Mouse (Mus musculus) stomach, postnatal 0 days (tissue): Measurements from ENCODE around the gene Fap. TPM values are rescaled to one million over a fixed set of nuclear protein-coding genes. Genes with fewer than 3 reads are reported as not detected.

Experiments
- ATAC-seq: fragments of 200-750 bp; cut with Nextera tagmentation; 2 replicates; pipeline ENCODE4 v1.8.0; 2017; ENCODE audit not compliant: low FRiP score, low TSS enrichment
- DNase-seq: peaks from one replicate; pipeline ENCODE4 v3.0.0-alpha.2; 2016; ENCODE audit warnings: low spot score
- H3K27ac ChIP-seq: fragments of 300-500 bp; sonication (generic); replicated peaks from 2 replicates; pipeline ENCODE4 v1.5.1; 2014; ENCODE audit warnings: mild to moderate bottlenecking, control low read depth
- H3K27me3 ChIP-seq: fragments of 300-500 bp; sonication (generic); 2 replicates; pipeline ENCODE4 v1.6.1; 2014; ENCODE audit warnings: low read length; ENCODE audit not compliant: control insufficient read depth, insufficient read depth
- H3K36me3 ChIP-seq: fragments of 300-500 bp; sonication (generic); 2 replicates; pipeline ENCODE4 v1.6.1; 2014; ENCODE audit warnings: low read length, mixed read lengths; ENCODE audit not compliant: control insufficient read depth, insufficient read depth
- H3K4me1 ChIP-seq: fragments of 300-500 bp; sonication (generic); replicated peaks from 2 replicates; pipeline ENCODE4 v1.6.1; 2014; ENCODE audit warnings: antibody characterized with exemption; ENCODE audit not compliant: control insufficient read depth, insufficient read depth
- H3K4me2 ChIP-seq: fragments of 300-500 bp; sonication (generic); replicated peaks from 2 replicates; pipeline ENCODE4 v1.6.1; 2014; ENCODE audit warnings: low read depth, mild to moderate bottlenecking, control low read depth, moderate library complexity
- H3K4me3 ChIP-seq: fragments of 300-500 bp; sonication (generic); 2 replicates; pipeline ENCODE4 v1.5.1; 2014; ENCODE audit warnings: low read depth, low read length, control low read depth
- H3K9ac ChIP-seq: fragments of 300-500 bp; sonication (generic); 2 replicates; pipeline ENCODE4 v1.6.1; 2014; ENCODE audit warnings: mild to moderate bottlenecking, low read length, control low read depth, mixed read lengths
- H3K9me3 ChIP-seq: fragments of 300-500 bp; sonication (generic); 2 replicates; pipeline ENCODE4 v1.6.1; 2016; ENCODE audit warnings: low read length; ENCODE audit not compliant: control insufficient read depth
- CTCF ChIP-seq: IDR thresholded peaks from 2 replicates; pipeline ENCODE4 v1.5.1; 2016; ENCODE audit warnings: antibody characterized with exemption, low read depth, mild to moderate bottlenecking, moderate library complexity
- EP300 ChIP-seq: optimal IDR thresholded peaks from 2 replicates; pipeline ENCODE3; 2016; ENCODE audit warnings: antibody characterized with exemption
- WGBS: fragments of 180-500 bp; shearing (Covaris S2); extraction: QIAGEN DNeasy Blood & Tissue Kit; methylation state at CpG from one replicate; pipeline ENCODE4 v1.1.7; 2014; 5-methylcytosine and 5-hydroxymethylcytosine counted together
- polyA plus RNA-seq: library from polyadenylated mRNA; unstranded; fragments of >200 nt; fragmentation: Nextera tagmentation; extraction: Ambion mirVana; gene quantifications from 2 replicates; pipeline ENCODE4 v1.2.1, GENCODE M21; 2015

Gene Fap
- polyA plus RNA-seq, 1 experiment from 2014 or later: 2.3 TPM

- no peak for TF ChIP-seq EP300
- 40% methylated on average over 7 of the region's 7 CpGs for WGBS
- H3K9me3 ChIP-seq: no peaks in the 10 kb centered on the region
- H3K4me1 ChIP-seq: no peaks in the 10 kb centered on the region
- no peak overlapping the region for H3K27ac ChIP-seq
- ATAC-seq: no peak
- no peaks in the 10 kb centered on the region for H3K36me3 ChIP-seq
- no peak overlapping the region for H3K4me3 ChIP-seq
- no peaks in the 10 kb centered on the region for H3K27me3 ChIP-seq
- no peak for DNase-seq
- peak overlapping the region; percentile 28 for H3K4me2 ChIP-seq
- no peak overlapping the region for H3K9ac ChIP-seq
Observed at GRCm38 (mm10) chr2:62574250-62574649, 375 bp upstream of the Fap start.

- ATAC-seq (no peak), DNase-seq (no peak)
- 58% methylated on average over 10 of the region's 10 CpGs for WGBS
- Histone ChIP-seq H3K4me2 (peak overlapping the region; percentile 28), H3K27ac (0 out of 2 replicates have a peak overlapping the region, but pooled peaks have one; percentile 1), H3K4me3 (peak overlapping the region; percentile 27), H3K9me3 (no peaks in the 10 kb centered on the region), H3K36me3 (no peaks in the 10 kb centered on the region), H3K27me3 (no peaks in the 10 kb centered on the region), H3K4me1 (no peaks in the 10 kb centered on the region), H3K9ac (peak overlapping the region; percentile 1; the same call in 1 of the 2 replicates)
- TF ChIP-seq EP300 (no peak), CTCF (no peak)
Observed at GRCm38 (mm10) chr2:62573099-62573752, 649 bp downstream of the Fap start.

GRCm38 (mm10) chr2:62564687-62565086 is 9.2 kb downstream of the Fap start:
- Histone ChIP-seq H3K9me3 (no peaks in the 10 kb centered on the region), H3K27me3 (no peaks in the 10 kb centered on the region)
- TF ChIP-seq CTCF: no peak
- no peak for TF ChIP-seq EP300

GRCm38 (mm10) chr2:62562661-62563485 is 11.0 kb downstream of the Fap start:
- no peak overlapping the region for H3K4me2 ChIP-seq
- no peak overlapping the region for H3K9ac ChIP-seq
- 45% methylated on average over 5 of the region's 5 CpGs for WGBS
- ATAC-seq: peak; percentile 26; the same call in 1 of the 2 replicates
- no peaks in the 10 kb centered on the region for H3K9me3 ChIP-seq
- no peak for DNase-seq
- TF ChIP-seq EP300: no peak
- TF ChIP-seq CTCF: no peak
- no peaks in the 10 kb centered on the region for H3K4me1 ChIP-seq
- no peak overlapping the region for H3K4me3 ChIP-seq
- no peaks in the 10 kb centered on the region for H3K27me3 ChIP-seq
- no peaks in the 10 kb centered on the region for H3K36me3 ChIP-seq
- no peak overlapping the region for H3K27ac ChIP-seq

More at GRCm38 (mm10) chr2:62564687-62565086, 9.2 kb downstream of the Fap start:
- DNase-seq: no peak
- H3K36me3 ChIP-seq: no peaks in the 10 kb centered on the region
- H3K4me2 ChIP-seq: no peak overlapping the region
- H3K4me1 ChIP-seq: no peaks in the 10 kb centered on the region
- H3K4me3 ChIP-seq: no peak overlapping the region
- 84% methylated on average over 1 of the region's 1 CpGs for WGBS
- no peak overlapping the region for H3K9ac ChIP-seq
- H3K27ac ChIP-seq: no peak overlapping the region
- ATAC-seq: no peak

- no peak for DNase-seq
- Histone ChIP-seq H3K36me3 (no peaks in the 10 kb centered on the region), H3K27me3 (no peaks in the 10 kb centered on the region), H3K4me3 (no peak overlapping the region), H3K27ac (no peak overlapping the region), H3K9ac (no peak overlapping the region), H3K9me3 (no peaks in the 10 kb centered on the region), H3K4me2 (no peak overlapping the region), H3K4me1 (no peaks in the 10 kb centered on the region)
- WGBS: 70% methylated on average over 2 of the region's 2 CpGs
- TF ChIP-seq EP300 (no peak), CTCF (peak; percentile 47)
- no peak for ATAC-seq
Observed at GRCm38 (mm10) chr2:62557417-62557816, 16.5 kb downstream of the Fap start.

GRCm38 (mm10) chr2:62556349-62556748 is 17.5 kb downstream of the Fap start:
- no peaks in the 10 kb centered on the region for H3K27me3 ChIP-seq
- H3K36me3 ChIP-seq: no peaks in the 10 kb centered on the region
- 73% methylated on average over 9 of the region's 9 CpGs for WGBS
- no peak overlapping the region for H3K9ac ChIP-seq
- no peak overlapping the region for H3K27ac ChIP-seq
- DNase-seq (no peak), ATAC-seq (no peak)
- H3K4me3 ChIP-seq: no peak overlapping the region
- no peak overlapping the region for H3K4me2 ChIP-seq
- no peaks in the 10 kb centered on the region for H3K4me1 ChIP-seq
- H3K9me3 ChIP-seq: no peaks in the 10 kb centered on the region
- no peak for TF ChIP-seq CTCF
- no peak for TF ChIP-seq EP300
